Mouse (Mus musculus): ENCODE measurements at regions not wholly inside any gene's neighbourhood (a gene's known extent, or its start where the extent isn't known, plus 50 kb on each side); places are given as distances from the start of the nearest gene placed in this dataset.

DNA sequence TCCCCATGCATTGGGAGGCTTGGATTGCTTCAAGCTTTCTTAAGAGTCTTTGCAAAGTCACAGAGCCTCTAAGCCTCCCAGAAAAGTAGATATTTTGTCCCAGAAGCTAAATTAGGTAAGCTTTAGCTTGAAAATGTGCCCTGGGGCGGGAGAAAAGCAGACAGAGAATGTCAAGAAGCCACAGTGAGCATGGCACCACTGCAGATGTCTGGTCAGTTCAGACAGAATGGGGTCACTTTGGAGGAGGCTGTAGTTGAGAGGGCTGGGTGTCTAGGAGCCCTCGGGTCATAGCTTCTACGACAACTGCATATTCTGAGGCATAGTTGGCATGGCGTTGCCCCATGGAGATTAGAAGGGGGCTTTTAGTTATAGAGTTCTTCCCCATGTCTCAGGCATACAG is 328.6 kb upstream of the Npvf start:
- 77% methylated on average over 4 of the region's 4 CpGs for WGBS
- no peak for DNase-seq (ENCODE audit: low read depth, low spot score)

DNA sequence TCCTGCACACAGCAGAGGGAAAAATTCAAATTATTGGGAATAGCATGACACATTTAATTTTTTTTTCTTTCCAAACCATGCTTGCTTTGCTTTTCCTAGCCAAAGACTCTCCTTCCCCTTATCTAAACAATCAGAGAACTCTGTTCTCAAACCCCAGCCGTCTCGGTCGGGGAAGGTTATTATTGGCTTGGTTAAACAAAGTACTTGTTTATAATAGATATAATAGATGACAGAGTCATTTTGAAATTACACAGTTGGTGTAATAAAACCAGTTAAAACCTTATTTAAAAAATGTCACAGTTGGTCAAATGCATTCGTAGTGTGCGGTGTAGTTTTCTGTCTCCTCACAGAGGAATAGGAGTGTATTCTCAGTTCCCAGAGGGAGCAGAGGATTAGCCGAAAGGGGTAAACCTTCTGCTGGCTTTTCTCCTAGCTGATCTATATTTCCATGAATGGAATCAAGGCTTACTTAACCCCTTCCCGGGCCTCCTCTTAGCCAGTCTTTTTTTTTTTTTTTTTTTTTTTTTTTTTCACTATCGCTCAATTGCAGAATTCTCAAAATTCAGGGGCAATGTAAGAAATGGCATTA is 329.4 kb upstream of the Npvf start:
- WGBS: 13% methylated on average over 8 of the region's 8 CpGs
- DNase-seq (ENCODE audit: low read depth, low spot score): no peak

DNA sequence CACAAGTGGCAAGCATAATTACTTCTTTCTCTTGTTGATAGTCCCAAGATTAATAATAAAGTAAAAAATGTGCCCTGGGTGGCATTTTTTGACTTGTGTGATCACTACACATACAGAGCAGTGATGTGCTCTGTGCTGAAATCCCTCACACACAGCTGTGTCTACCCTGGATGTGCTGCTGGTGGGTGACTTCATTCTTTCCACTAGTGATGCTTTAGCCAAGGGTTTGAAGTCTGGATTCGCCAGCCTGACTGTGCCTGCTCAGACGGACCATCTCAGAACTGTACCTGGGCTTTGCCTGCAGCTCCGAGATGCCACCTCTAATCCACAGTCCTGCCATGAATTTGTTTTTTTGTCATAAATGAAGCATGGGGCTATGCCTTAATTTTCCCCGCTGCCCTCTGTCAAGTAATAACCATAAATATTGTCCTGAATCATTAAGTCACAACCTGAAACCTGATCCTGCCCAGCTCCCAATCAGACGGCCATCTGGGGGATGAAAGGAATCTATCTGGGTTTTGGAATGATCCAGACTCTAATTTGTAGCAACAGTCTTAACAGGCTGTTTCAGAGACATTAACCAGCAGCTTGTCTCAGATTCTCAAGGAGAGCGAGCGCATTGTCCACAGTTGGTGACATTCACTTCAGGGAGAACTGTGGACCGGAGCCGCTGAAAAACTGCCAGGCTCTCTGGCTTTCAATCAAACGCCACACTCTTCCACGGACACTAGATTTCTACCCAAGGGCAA is 330.1 kb upstream of the Npvf start:
- DNase-seq (ENCODE audit: low read depth, low spot score): no peak
- 75% methylated on average over 11 of the region's 11 CpGs for WGBS

- no peak for DNase-seq (ENCODE audit: low read depth, low spot score)
- WGBS: 88% methylated on average over 9 of the region's 9 CpGs
Measured at GRCm38 (mm10) chr6:50986270-50986924, 332.2 kb upstream of the Npvf start.

DNA sequence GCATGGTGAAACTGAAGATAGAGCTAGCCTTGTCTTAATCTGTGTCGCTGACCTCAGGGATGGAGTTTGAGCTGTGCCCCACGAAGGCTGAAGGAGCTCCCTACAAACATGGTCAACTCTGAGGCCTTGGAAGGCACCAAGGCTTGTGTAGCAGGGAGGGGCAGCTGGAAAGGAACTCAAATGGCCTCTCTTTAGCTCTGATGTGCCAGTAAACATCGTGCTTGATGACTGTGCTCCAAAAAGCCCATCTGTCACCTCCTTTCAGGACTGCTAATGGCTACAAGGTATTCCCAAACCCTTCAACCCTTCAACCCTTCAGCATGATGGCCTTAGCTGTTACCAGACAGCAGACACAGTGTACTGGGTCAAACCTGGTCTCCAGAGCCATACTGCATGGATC is 334.3 kb upstream of the Npvf start:
- no peak for DNase-seq (ENCODE audit: low read depth, low spot score)
- WGBS: 72% methylated on average over 3 of the region's 3 CpGs

DNA sequence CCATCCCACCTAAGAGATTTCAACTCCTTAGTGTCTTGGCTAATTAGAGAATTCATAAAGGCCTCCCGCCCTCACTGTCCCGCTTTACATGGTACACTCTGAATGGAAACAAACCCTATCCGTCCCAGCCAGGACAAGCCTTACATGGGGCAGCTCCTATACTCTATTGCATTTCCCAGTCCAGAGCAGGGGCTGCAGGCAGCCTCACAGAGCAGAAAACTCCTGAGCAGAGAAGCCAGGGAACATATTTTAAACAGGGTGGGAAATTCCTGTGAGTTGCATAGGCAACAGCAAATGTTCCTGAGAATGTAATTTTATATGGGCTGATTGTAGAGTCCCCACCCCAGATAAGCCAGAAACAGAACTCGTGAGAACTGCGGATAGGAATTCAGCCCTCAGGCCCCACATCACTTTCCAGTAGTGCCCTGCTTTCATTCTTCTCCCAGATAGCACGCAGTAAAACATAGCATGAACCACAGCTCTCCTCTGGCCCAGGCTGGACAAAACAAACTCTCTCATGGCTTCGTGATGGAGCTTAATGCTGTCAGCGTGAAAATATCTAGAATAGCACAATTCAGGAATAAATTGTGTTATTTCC is 337.4 kb upstream of the Npvf start:
- 89% methylated on average over 8 of the region's 8 CpGs for WGBS
- no peak for DNase-seq (ENCODE audit: low read depth, low spot score)

DNA sequence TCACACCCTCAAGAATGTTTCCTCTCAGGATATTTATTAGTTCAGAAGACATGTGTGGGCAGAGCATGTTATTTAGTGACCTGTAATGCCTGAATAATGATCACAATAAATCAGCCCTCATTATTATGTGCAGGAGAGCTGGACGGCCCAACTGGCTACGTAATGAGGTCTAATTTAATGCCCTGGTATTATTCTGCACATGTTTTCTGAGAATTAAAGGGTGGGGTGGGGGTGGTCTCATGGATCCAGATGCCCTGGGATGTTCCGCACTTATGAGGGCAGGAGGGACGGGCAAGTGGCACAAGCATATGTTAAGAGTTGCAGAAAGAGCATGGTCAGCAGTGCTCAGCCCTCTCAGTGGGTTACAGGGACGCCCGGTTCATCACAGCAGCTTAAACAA is 339.7 kb upstream of the Npvf start:
- 93% methylated on average over 6 of the region's 6 CpGs for WGBS

GRCm38 (mm10) chr6:51002713-51003112 is 348.5 kb upstream of the Npvf start:
- DNase-seq (ENCODE audit: low read depth, low spot score): no peak
- WGBS: 84% methylated on average over 7 of the region's 7 CpGs

More for the DNA sequence above, 339.7 kb upstream of the Npvf start:
- DNase-seq (ENCODE audit: low read depth, low spot score): no peak

DNA sequence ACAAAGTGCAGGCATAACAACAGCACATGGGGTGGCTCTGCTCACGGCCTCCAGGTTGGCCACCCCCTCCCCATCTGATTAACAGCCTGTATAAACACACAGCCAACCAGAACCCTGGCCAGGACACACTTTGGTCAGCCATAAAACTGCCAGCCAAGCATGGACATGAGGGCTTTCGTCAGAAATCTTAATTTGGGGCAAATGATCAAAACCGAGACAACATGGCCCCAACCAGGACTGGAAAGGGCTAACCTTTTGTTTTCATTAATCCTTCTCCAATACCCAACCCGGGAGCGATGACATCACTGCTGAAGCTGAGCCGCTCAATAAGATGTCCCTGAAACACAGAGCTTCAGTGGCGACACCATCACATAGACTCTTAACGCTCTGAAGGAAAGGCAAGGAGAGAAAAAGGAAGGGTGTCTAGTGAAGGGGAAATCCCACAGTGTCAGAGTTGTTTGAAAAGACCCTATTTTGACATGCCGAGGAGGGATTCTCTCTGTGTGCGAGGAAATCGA is 351.9 kb upstream of the Npvf start:
- WGBS: 69% methylated on average over 11 of the region's 11 CpGs
- DNase-seq (ENCODE audit: low read depth, low spot score): no peak

DNA sequence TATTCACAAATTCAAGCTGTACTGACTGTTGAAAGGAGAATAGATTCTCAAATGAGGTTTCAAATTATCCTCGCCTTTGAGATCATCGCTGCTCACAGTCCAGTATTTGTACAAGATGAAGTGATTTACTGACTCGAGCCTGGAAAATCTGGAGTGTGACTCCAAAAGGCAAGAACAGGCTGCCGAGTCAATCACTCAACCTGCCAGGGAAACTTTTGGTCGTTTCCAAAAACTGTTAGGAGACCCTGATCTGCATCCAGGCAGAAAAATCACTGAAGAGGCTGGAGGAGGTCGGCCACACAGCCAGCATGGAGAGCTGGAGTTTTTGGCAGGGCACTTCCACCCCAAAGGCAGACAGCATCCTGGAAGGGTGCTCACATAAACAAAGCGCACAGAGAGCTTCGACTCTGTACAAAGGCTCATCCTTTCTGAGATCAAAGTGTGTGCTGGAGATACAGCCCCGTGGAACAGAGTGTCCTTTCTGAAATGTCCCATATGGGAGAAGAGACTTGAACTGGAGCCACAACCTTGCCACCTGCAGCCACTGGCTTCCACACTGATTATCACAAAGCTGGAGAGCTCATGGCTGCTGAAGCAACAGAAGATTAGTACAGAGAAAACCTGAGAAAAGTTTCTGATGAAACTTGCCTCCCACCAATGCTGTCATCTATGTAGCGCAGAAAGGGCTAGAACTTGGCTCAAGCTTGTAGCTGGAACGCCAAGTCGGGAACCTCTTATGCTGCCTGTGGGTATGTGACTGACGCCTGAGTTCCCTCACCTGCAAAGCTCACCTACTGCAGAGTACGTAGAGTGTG is 355.5 kb upstream of the Npvf start:
- DNase-seq (ENCODE audit: low read depth, low spot score): no peak
- 67% methylated on average over 14 of the region's 14 CpGs for WGBS

GRCm38 (mm10) chr6:51010536-51010935 is 356.3 kb upstream of the Npvf start:
- WGBS: 67% methylated on average over 1 of the region's 1 CpGs
- DNase-seq (ENCODE audit: low read depth, low spot score): no peak

DNA sequence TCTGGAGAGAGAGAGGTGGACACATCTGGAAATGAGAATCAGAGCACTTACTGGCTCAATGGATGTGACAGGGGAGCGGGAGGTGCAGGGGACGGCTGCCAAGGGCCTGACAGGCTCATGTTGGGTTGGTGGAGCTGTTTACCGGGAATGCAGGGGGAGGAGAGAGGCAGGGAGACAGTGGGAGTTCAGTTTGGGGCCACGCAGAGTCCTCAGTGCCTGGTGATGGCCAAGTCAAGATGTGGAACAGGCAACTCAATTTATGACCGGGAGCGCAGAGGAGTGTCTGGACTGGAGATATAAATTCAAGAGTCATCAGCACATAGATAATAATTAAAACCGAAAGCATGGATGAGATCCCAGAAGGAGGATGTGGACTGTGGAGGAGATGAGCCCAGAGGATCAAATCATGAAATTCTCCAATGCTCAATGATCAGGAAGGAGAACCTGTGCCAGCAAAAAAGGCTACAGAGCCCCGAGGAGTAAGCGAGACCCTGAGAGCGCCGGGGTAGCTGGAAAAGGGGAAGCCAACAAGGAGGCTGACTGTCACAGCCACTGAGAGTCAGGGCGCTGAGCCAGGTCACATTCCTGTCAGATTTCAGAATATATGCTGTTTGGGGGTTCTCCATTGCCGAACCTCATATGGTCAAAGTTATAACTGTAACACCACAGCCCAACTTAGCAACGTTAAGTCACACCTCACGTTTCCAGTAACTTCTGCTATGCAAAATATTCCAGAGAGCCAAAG is 358.0 kb upstream of the Npvf start:
- WGBS: 64% methylated on average over 15 of the region's 15 CpGs
- no peak for DNase-seq (ENCODE audit: low read depth, low spot score)

GRCm38 (mm10) chr6:51015735-51016134 is 361.5 kb upstream of the Npvf start:
- 52% methylated on average over 2 of the region's 2 CpGs for WGBS
- no peak for DNase-seq (ENCODE audit: low read depth, low spot score)

DNA sequence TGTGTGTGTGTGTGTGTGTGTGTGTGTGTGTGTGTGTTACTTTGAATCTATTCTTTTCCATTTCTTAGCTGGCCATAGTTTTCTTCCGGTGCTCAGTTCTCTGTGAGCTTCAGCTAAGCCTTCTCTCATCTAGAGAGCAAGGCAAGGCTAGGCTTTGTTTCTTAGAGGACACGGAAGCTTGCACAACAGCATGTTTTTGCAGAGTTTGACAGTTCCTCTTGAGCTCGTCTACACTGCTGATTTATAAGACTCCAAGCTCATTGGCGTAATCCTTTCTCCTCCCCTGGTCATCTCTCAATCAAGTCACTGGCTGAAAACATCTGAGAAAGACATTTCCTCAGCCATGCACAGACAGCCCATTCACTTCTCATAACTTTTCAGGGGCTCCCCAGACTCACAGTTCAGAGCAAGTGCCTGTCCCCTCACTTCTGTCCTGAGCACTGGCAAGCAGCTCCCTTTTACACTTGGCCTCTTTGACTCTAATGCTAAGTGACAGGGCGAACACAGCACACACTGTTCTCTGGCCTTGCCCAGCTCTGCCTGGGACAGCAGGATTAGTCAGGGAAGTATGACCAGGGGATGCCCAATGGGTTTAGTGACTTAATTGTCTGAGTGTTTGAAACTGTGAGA is 362.3 kb upstream of the Npvf start:
- DNase-seq (ENCODE audit: low read depth, low spot score): no peak
- 72% methylated on average over 5 of the region's 5 CpGs for WGBS

- WGBS: 63% methylated on average over 9 of the region's 9 CpGs
- no peak for DNase-seq (ENCODE audit: low read depth, low spot score)
Measured at GRCm38 (mm10) chr6:51017260-51017999, 363.2 kb upstream of the Npvf start.

- WGBS: 79% methylated on average over 6 of the region's 6 CpGs
- no peak for DNase-seq (ENCODE audit: low read depth, low spot score)
Measured at GRCm38 (mm10) chr6:51021206-51021605, 367.0 kb upstream of the Npvf start.

- 89% methylated on average over 6 of the region's 6 CpGs for WGBS
- no peak for DNase-seq (ENCODE audit: low read depth, low spot score)
Measured at GRCm38 (mm10) chr6:51023361-51023760, 369.1 kb upstream of the Npvf start.

DNA sequence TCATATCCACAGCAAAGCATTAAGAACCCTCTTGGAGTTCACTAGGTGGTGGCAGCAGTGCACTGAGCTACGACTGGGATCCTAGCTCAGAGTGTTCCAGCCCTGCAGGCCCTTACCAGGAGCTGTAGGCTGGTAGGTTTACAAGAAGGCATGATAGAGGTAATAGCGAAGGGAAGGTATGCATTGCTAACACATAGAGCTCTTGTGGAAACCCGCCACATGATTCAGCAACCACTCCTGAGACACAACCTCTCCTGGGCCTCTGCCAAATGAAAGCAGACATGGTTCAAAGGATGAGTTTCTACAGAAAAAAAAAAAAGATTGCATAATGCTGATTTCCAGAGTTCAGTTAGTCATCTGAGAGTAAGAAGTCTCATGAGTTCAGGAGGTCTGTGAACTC is 370.5 kb upstream of the Npvf start:
- DNase-seq (ENCODE audit: low read depth, low spot score): no peak
- WGBS: 58% methylated on average over 3 of the region's 3 CpGs
